Mouse (Mus musculus): ENCODE results near the gene Hoxc10. TPM values are rescaled to one million over a fixed set of nuclear protein-coding genes. Genes with fewer than 3 reads are reported as not detected.

Gene Hoxc10
- polyA plus RNA-seq, 1 experiment from 2014 or later: not detected

GRCm38 (mm10) chr15:102963671-102964640 lies 2.6 kb upstream of the Hoxc10 start:
- Histone ChIP-seq H3K4me3 (ENCODE audit: low read length) (no peak overlapping the region), H3K27me3 (replicated peaks; ENCODE audit: control insufficient read depth, insufficient read depth, low read length) (peaks cover 86% of the 10 kb centered on the region), H3K27ac (ENCODE audit: low read depth, low read length) (no peak overlapping the region), H3K9ac (ENCODE audit: low read depth, low read length) (no peak overlapping the region), H3K4me1 (ENCODE audit: control insufficient read depth, insufficient read depth, low read depth, low read length) (peaks cover 4% of the 10 kb centered on the region; the same call in 1 of the 2 replicates), H3K36me3 (ENCODE audit: control insufficient read depth, insufficient read depth, low read length) (no peaks in the 10 kb centered on the region), H3K4me2 (ENCODE audit: low read length) (no peak overlapping the region), H3K9me3 (ENCODE audit: control insufficient read depth, low read length) (no peaks in the 10 kb centered on the region)
- ATAC-seq: no peak
- 2% methylated on average over 28 of the region's 28 CpGs for WGBS

GRCm38 (mm10) chr15:102965003-102965891 lies 1.3 kb upstream of the Hoxc10 start:
- H3K4me3 ChIP-seq (ENCODE audit: low read length): no peak overlapping the region
- H3K4me2 ChIP-seq (ENCODE audit: low read length): no peak overlapping the region
- no peaks in the 10 kb centered on the region for H3K9me3 ChIP-seq (ENCODE audit: control insufficient read depth, low read length)
- no peaks in the 10 kb centered on the region for H3K36me3 ChIP-seq (ENCODE audit: control insufficient read depth, insufficient read depth, low read length)
- peaks cover 4% of the 10 kb centered on the region; the same call in 1 of the 2 replicates for H3K4me1 ChIP-seq (ENCODE audit: control insufficient read depth, insufficient read depth, low read depth, low read length)
- no peak overlapping the region for H3K9ac ChIP-seq (ENCODE audit: low read depth, low read length)
- WGBS: 4% methylated on average over 26 of the region's 26 CpGs
- H3K27me3 ChIP-seq (replicated peaks; ENCODE audit: control insufficient read depth, insufficient read depth, low read length): peaks cover 89% of the 10 kb centered on the region
- H3K27ac ChIP-seq (ENCODE audit: low read depth, low read length): no peak overlapping the region
- ATAC-seq: no peak

GRCm38 (mm10) chr15:102965892-102966775 lies 462 bp upstream of the Hoxc10 start:
- Histone ChIP-seq H3K4me2 (ENCODE audit: low read length) (peak overlapping the region; percentile 33), H3K27me3 (replicated peaks; ENCODE audit: control insufficient read depth, insufficient read depth, low read length) (peaks cover 90% of the 10 kb centered on the region), H3K27ac (ENCODE audit: low read depth, low read length) (no peak overlapping the region), H3K36me3 (ENCODE audit: control insufficient read depth, insufficient read depth, low read length) (no peaks in the 10 kb centered on the region), H3K9me3 (ENCODE audit: control insufficient read depth, low read length) (no peaks in the 10 kb centered on the region), H3K4me1 (ENCODE audit: control insufficient read depth, insufficient read depth, low read depth, low read length) (peaks cover 4% of the 10 kb centered on the region; the same call in 1 of the 2 replicates), H3K9ac (ENCODE audit: low read depth, low read length) (no peak overlapping the region), H3K4me3 (ENCODE audit: low read length) (peak overlapping the region; percentile 14; the same call in 1 of the 2 replicates)
- 2% methylated on average over 28 of the region's 30 CpGs for WGBS
- no peak for ATAC-seq

GRCm38 (mm10) chr15:102967312-102967510 lies 615 bp downstream of the Hoxc10 start, which contains the start of gene Hoxc5:
Gene Hoxc5 (plus strand): TSS chr15:102967443.
- H3K4me2 ChIP-seq (ENCODE audit: low read length): peak within 1 kb of the TSS; percentile 33
- H3K4me3 ChIP-seq (ENCODE audit: low read length): peak within 1 kb of the TSS; percentile 14; the same call in 1 of the 2 replicates
- peaks cover 90% of the 10 kb centered on the region for H3K27me3 ChIP-seq (replicated peaks; ENCODE audit: control insufficient read depth, insufficient read depth, low read length)
- peaks cover 4% of the 10 kb centered on the region; the same call in 1 of the 2 replicates for H3K4me1 ChIP-seq (ENCODE audit: control insufficient read depth, insufficient read depth, low read depth, low read length)
- H3K36me3 ChIP-seq (ENCODE audit: control insufficient read depth, insufficient read depth, low read length): no peaks in the 10 kb centered on the region
- 4% methylated on average over 12 of the region's 12 CpGs for WGBS
- H3K9me3 ChIP-seq (ENCODE audit: control insufficient read depth, low read length): no peaks in the 10 kb centered on the region
- no peak within 1 kb of the TSS for H3K9ac ChIP-seq (ENCODE audit: low read depth, low read length)
- no peak within 1 kb of the TSS for H3K27ac ChIP-seq (ENCODE audit: low read depth, low read length)
- no peak for ATAC-seq

- WGBS: 2% methylated on average over 34 of the region's 34 CpGs
- Histone ChIP-seq H3K4me3 (ENCODE audit: low read length) (no peak overlapping the region), H3K9ac (ENCODE audit: low read depth, low read length) (no peak overlapping the region), H3K4me2 (ENCODE audit: low read length) (no peak overlapping the region), H3K36me3 (ENCODE audit: control insufficient read depth, insufficient read depth, low read length) (no peaks in the 10 kb centered on the region), H3K4me1 (ENCODE audit: control insufficient read depth, insufficient read depth, low read depth, low read length) (peaks cover 4% of the 10 kb centered on the region; the same call in 1 of the 2 replicates), H3K27ac (ENCODE audit: low read depth, low read length) (no peak overlapping the region), H3K27me3 (replicated peaks; ENCODE audit: control insufficient read depth, insufficient read depth, low read length) (peaks cover 91% of the 10 kb centered on the region), H3K9me3 (ENCODE audit: control insufficient read depth, low read length) (no peaks in the 10 kb centered on the region)
- no peak for ATAC-seq
These were observed 1.2 kb downstream of the Hoxc10 start for GRCm38 (mm10) chr15:102967511-102968397.

GRCm38 (mm10) chr15:102969296-102969695 lies 2.7 kb downstream of the Hoxc10 start:
- 23% methylated on average over 1 of the region's 1 CpGs for WGBS
- Histone ChIP-seq H3K9me3 (ENCODE audit: control insufficient read depth, low read length) (0 out of 2 replicates have a peak, but pooled peaks cover 2% of the 10 kb centered on the region), H3K9ac (ENCODE audit: low read depth, low read length) (no peak overlapping the region), H3K36me3 (ENCODE audit: control insufficient read depth, insufficient read depth, low read length) (no peaks in the 10 kb centered on the region), H3K27ac (ENCODE audit: low read depth, low read length) (no peak overlapping the region), H3K4me3 (ENCODE audit: low read length) (no peak overlapping the region), H3K27me3 (replicated peaks; ENCODE audit: control insufficient read depth, insufficient read depth, low read length) (peaks cover 95% of the 10 kb centered on the region), H3K4me1 (ENCODE audit: control insufficient read depth, insufficient read depth, low read depth, low read length) (peaks cover 4% of the 10 kb centered on the region; the same call in 1 of the 2 replicates), H3K4me2 (ENCODE audit: low read length) (no peak overlapping the region)
- ATAC-seq: no peak

- 5% methylated on average over 12 of the region's 12 CpGs for WGBS
- H3K27ac ChIP-seq (ENCODE audit: low read depth, low read length): no peak overlapping the region
These were observed 4.1 kb downstream of the Hoxc10 start for GRCm38 (mm10) chr15:102970740-102971139.

GRCm38 (mm10) chr15:102972254-102972653 lies 5.7 kb downstream of the Hoxc10 start:
- Histone ChIP-seq H3K27ac (ENCODE audit: low read depth, low read length) (no peak overlapping the region), H3K36me3 (ENCODE audit: control insufficient read depth, insufficient read depth, low read length) (no peaks in the 10 kb centered on the region), H3K9ac (ENCODE audit: low read depth, low read length) (no peak overlapping the region), H3K4me3 (ENCODE audit: low read length) (no peak overlapping the region), H3K9me3 (ENCODE audit: control insufficient read depth, low read length) (0 out of 2 replicates have a peak, but pooled peaks cover 2% of the 10 kb centered on the region), H3K4me1 (ENCODE audit: control insufficient read depth, insufficient read depth, low read depth, low read length) (no peaks in the 10 kb centered on the region), H3K27me3 (replicated peaks; ENCODE audit: control insufficient read depth, insufficient read depth, low read length) (peaks cover 86% of the 10 kb centered on the region), H3K4me2 (ENCODE audit: low read length) (no peak overlapping the region)
- under 1% methylated on average over 21 of the region's 21 CpGs for WGBS
- ATAC-seq: no peak

More at GRCm38 (mm10) chr15:102970740-102971139, 4.1 kb downstream of the Hoxc10 start:
- H3K27me3 ChIP-seq (replicated peaks; ENCODE audit: control insufficient read depth, insufficient read depth, low read length): peaks cover 93% of the 10 kb centered on the region
- peaks cover 4% of the 10 kb centered on the region; the same call in 1 of the 2 replicates for H3K4me1 ChIP-seq (ENCODE audit: control insufficient read depth, insufficient read depth, low read depth, low read length)
- no peaks in the 10 kb centered on the region for H3K36me3 ChIP-seq (ENCODE audit: control insufficient read depth, insufficient read depth, low read length)
- no peak overlapping the region for H3K4me2 ChIP-seq (ENCODE audit: low read length)
- no peak overlapping the region for H3K9ac ChIP-seq (ENCODE audit: low read depth, low read length)
- no peak overlapping the region for H3K4me3 ChIP-seq (ENCODE audit: low read length)
- H3K9me3 ChIP-seq (ENCODE audit: control insufficient read depth, low read length): 0 out of 2 replicates have a peak, but pooled peaks cover 2% of the 10 kb centered on the region
- no peak for ATAC-seq
